Mouse (Mus musculus): ENCODE measurements around the gene Gm44790. TPM values are rescaled to one million over a fixed set of nuclear protein-coding genes. Genes with fewer than 3 reads are reported as not detected.
A peak's percentile ranks its signal among the peaks of the same experiment; 100 is the strongest.
"Not testable (repeated sequence)": the region's sequence is repeated elsewhere in the genome, so short reads cannot be mapped to it uniquely, and the experiment has no call there.

Gene Gm44790
- total RNA-seq (2015; ENCODE audit: low replicate concordance) (not detected in 2 replicates), total RNA-seq (2017; ENCODE audit: low replicate concordance) (not detected in 2 replicates)

DNA sequence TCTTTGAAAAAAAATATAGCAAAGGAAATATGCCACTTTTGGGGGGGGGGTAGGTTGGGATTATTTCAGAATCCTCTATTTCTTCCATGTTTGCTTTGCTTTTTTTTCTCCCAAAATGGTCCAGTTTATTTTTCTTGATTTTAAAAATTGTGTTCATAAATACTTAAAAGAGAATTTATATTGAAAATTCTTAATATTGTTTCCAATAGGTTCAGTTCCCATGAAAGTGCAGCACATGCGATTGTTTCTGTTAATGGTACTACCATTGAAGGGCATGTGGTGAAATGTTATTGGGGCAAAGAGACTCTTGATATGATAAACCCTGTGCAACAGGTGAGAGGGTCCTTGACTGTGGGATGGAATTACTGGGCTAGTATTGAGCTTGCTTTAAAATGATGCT, at the start of gene Gm44790:
Gm44790 (plus strand) TSS at position 301 of the 400 bp plus-strand sequence.
- no peak for ATAC-seq (replicated peaks; ENCODE audit: low FRiP score, poor library complexity, severe bottlenecking)

DNA sequence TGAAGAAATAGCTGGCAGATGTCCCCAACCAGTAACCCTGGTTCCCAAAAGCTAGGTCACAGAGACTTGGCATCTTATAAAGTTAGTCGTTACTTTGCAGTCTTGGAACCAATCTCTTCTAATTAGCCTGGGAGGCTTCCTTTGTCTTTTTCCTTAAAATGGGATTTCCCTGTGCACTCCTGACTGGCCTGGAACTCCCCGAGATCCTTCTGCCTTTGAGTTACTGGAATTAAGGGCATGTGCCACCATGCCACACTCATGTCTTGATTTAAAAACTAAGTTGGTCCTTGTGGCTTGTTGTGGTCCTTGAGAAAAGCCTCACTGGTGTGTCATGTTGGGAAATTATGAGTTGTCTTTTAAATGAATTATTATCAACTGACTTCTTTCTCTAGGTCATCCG, 48.1 kb upstream of the Gm44790 start:
- ATAC-seq (replicated peaks; ENCODE audit: low FRiP score, poor library complexity, severe bottlenecking) = no peak

DNA sequence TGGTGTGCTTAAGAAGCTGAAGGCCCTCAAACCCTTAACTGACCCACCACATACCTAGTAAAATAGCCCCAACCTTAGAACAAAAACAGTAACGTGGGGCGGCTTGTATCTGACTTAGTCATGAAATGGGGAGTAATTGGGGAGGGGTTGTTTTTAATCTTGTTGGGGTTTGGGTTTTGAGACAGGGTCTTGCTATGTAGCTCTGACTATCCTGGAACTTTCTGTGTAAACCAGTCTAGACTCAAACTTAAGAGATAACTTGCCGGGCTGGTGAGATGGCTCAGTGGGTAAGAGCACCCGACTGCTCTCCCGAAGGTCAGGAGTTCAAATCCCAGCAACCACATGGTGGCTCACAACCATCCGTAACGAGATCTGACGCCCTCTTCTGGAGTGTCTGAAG, 46.3 kb upstream of the Gm44790 start:
- ATAC-seq (replicated peaks; ENCODE audit: low FRiP score, poor library complexity, severe bottlenecking) = not testable (repeated sequence)

DNA sequence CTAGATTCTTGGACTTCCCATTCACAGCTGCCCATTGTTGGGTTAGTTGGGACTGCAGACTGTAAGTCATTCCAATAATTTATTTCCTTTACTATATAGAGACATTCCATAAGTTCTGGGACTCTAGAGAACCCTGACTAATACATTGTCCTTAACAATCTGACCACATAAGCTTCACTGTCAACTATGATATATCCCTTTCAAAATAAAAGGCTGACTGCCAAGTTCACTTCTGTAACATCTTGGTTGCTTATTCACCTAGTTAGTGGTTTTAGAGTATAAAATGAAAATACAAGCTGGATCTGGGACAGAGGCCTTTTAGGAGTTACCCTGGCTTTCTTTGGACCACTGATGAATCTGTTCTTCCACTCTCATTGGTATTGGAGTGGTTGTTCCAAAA, 43.9 kb upstream of the Gm44790 start:
- ATAC-seq (replicated peaks; ENCODE audit: low FRiP score, poor library complexity, severe bottlenecking) = no peak

DNA sequence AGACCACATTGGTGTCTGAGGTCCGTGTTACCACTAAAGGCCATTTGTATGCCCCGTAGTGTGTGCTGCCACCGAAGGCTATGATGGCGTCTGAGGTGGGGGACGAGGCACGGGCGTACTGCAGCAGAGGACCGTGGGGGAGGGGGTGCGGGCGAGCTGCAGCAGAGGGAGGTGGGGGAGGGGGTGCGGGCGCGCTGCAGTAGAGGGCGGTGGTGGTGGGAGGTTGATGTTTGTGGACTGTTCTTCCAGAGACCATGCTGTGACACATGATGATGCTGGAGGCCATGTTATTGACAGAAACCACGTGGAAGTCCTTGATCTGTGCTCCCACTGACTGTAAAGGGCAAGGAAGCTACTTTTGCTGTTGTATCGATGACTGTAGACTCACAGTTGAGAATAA, 43.1 kb upstream of the Gm44790 start:
- no peak for ATAC-seq (replicated peaks; ENCODE audit: low FRiP score, poor library complexity, severe bottlenecking)

DNA sequence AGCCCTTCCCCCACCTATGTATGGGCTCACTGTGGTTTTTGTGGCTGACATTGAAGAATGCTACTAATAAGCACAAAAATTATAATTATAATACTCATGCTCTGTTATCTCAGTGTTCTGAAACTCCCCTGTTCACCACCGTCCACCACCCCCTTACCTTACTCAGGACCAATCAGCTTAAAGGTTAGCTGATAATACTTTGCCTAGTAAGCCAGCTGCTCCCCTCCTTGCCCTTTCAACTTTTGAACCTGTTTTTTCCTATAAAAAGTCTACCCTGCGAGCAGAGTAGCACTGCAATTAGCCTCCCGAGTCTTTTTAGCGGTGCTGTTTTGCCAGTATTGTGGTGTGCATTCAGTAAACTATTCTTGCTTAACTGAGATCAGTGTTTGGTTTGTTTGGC, 41.8 kb upstream of the Gm44790 start:
- ATAC-seq (replicated peaks; ENCODE audit: low FRiP score, poor library complexity, severe bottlenecking) = no peak

DNA sequence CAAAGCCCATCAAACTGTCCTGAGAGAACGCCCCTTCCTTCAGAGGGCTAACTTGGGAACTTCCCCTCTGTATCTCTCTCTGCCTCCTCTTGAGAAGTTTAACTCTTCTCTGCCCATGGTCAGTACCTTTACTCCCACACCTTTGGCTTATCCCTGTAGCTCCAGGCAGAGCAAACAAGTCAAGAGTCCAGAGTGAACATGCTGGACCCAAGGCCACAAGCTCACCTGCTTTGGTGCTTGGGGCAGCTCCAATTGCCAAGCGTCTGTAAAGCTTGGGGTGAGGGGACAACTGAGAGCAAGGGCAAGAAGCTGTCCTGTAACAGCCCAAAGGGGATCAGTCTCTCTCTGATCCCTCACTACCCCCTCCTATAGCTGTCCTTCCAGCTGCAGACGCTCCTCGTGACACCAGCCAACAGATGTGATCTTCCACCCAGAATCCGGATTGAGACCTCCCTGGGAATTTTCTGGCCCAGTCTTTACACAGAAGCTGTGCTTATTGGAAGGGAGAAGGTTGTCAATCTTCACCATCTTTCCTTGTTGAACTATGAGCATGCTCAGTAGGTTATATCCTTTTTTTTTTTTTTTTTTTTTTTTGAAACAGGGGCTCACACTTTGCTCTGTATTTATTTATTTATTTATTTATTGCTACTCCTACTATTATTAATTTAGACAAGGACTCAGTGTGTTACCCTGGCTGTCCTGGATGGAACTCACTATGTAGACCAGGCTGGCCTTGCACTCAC, 40.9 kb upstream of the Gm44790 start:
- ATAC-seq (replicated peaks; ENCODE audit: low FRiP score, poor library complexity, severe bottlenecking) = no peak

DNA sequence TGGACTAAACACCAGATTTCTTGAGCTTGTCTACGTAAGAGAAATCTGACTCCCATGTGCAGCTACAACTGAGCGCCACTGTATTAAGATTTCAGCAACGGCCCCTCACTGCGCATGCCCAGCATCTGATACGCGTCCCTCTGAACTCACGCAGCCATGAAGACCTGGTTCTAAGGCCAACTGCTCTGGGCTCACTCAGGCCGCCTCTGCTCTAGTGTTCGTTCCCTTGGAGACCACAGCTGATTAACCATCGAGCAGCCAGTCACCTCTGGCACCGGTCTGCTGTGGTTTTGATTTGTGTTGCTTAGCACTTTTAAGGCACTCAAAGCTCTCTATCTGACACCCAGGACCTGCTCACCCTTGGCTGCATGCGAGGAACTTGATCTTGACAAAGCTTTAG, 39.1 kb upstream of the Gm44790 start:
- no peak for ATAC-seq (replicated peaks; ENCODE audit: low FRiP score, poor library complexity, severe bottlenecking)

DNA sequence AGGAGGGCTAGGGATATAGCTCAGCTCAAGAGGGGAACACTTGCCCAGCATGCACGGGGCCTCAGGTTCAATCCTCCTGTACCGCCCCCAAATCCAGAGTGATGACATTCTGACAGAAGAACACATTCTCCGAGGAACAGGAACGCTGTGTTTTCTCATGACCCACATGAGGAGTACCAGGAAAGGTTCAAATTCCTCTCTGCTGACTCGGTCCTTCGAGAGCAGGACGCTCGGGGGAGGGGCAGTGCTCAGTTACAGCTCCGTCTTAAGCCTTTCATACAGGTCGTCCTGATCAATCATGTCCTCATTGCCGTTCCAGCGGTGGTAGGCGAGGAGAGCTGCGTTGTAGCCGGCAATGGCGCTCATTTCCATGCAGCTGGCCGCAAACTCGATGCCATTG, 38.0 kb upstream of the Gm44790 start:
- ATAC-seq (replicated peaks; ENCODE audit: low FRiP score, poor library complexity, severe bottlenecking) = no peak

DNA sequence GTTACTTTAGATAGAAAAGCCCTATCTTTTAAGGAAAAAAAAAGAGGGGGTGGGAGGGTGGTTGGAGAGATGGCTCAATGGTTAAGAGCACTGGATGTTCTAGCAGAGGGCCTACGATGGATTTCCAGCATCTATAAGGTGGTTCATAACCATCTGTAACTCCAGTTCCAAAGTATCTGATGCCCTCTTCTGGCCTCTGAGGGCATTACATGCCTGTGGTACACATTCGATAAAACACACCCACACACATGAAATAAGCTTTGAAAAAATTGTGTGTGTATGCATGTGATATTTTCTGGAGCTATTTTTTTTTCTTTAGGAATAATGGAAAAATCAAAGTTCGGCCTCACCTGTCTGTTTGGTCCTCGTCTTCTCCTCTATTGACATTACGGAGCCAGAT, 35.1 kb upstream of the Gm44790 start:
- ATAC-seq (replicated peaks; ENCODE audit: low FRiP score, poor library complexity, severe bottlenecking) = no peak

DNA sequence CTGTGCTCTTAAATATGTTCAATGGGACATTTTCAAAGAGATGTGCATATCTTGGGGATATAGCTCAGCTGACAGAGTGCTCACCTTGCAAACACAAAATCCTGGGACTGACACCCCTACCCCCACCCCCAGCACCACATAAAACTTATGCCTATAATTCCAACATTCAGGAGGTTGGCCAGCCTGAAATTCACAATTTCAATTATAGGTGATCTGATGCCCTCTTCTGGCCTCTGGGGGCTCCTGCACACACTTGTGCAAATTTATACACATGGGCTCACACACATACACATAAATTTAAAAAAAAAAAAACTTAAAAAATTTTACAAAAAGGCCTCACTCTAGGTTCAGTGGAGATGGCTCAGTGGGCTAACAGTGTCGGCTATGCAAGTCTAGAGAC, 33.3 kb upstream of the Gm44790 start:
- ATAC-seq (replicated peaks; ENCODE audit: low FRiP score, poor library complexity, severe bottlenecking) = no peak

DNA sequence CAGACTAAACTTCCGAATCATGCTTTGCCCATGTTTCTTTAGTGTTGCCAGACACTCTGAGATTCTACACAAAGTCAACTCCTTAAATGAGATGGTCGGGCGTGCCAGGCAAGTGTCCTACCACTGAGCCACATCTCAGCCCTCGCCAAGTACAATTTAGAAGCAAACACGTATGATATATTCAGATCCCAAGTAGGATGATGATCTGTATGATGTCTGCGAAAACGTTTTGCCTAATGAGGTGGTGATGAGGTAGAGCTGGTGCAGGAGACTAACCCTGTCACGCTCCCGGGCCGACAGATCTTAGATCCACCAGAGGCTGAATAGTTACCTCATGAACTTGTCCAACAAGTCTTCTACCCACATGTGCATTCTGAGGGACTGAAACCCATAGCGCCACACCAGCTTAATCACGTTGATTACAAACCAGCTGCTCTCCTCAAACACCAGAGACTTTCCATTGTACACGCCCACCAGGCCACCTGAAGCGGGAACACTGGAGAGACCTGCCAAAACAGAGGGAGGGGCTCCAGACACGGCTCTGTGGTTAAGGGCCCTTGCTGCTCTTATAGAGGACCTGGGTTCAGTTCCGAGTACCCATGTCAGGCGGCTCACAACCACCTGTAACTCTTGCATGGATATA, 32.3 kb upstream of the Gm44790 start:
- no peak for ATAC-seq (replicated peaks; ENCODE audit: low FRiP score, poor library complexity, severe bottlenecking)

DNA sequence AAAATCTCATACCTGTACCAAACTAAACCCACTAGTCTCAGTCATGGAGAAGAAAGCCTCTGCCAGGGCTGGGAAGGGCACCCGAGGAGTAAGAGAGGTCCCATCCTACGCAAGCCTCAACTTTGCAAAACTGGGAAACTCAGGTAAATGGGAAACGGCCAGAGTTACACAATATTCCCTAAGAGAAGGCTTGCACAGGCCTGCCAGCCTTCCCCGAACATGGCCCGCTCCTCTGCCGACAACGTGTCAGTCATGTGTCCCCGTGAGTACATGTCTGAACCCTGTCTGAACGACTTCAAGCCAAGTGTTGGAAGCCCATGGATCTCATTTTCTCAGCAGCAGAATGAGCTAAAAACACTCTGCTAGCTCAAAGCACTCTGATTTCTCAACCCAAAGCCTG, 31.4 kb upstream of the Gm44790 start:
- ATAC-seq (replicated peaks; ENCODE audit: low FRiP score, poor library complexity, severe bottlenecking) = no peak

DNA sequence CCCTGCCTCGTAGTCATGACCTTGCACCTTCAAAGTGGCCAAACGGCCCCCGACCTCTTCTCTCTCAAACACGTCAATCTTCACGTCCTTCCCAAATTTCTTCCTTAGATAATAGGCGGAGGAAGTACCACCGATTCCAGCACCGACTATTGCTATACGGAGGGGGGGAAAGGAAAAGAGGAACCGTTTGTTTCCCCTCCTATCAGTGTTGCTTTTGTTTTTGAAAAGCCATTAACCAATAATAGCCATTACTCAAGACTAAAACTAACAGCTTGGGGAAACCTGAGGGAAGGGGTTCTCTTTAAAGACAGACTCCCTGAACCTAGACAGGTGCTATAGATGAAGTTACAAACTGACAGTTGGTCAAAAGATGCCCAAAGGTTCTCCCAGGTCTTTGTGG, 30.5 kb upstream of the Gm44790 start:
- ATAC-seq (replicated peaks; ENCODE audit: low FRiP score, poor library complexity, severe bottlenecking) = no peak

DNA sequence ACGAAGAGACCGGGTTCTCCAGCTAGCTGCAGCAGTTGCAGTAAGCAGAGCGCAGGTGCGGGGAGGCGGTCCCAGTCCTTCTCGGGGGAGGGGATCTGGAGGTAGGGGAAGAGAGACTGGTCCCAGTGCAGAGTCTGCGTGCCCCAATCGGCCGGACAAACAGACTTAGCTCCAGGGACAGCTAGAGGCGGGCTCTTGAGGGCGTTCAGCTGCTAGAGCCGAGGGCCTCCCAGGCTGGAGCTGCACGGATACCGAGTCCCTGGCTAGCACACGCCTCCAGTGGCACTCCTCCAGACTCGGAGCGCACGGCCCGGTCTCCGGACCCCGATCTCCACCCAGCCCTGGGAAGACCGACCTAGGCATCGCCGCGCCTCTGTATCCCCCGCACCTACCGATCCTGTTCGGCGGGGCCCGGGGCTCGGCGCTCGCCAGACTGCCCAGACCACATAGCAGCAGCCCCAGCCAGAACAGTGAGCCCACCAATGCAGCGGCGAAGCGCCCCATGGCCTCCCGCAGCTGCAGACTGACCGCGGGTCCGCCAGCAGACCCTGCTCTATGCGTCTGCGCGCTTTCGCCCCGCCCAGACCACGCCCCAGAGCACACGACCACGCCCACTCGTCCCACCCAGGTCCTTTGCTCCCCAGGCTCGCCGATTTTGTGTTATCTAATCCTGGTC, 29.7 kb upstream of the Gm44790 start, which contains the start of gene Pcyox1:
Pcyox1 (minus strand) TSS at position 574 of the 676 bp plus-strand sequence.
- ATAC-seq (replicated peaks; ENCODE audit: low FRiP score, poor library complexity, severe bottlenecking) = peak; percentile 84

DNA sequence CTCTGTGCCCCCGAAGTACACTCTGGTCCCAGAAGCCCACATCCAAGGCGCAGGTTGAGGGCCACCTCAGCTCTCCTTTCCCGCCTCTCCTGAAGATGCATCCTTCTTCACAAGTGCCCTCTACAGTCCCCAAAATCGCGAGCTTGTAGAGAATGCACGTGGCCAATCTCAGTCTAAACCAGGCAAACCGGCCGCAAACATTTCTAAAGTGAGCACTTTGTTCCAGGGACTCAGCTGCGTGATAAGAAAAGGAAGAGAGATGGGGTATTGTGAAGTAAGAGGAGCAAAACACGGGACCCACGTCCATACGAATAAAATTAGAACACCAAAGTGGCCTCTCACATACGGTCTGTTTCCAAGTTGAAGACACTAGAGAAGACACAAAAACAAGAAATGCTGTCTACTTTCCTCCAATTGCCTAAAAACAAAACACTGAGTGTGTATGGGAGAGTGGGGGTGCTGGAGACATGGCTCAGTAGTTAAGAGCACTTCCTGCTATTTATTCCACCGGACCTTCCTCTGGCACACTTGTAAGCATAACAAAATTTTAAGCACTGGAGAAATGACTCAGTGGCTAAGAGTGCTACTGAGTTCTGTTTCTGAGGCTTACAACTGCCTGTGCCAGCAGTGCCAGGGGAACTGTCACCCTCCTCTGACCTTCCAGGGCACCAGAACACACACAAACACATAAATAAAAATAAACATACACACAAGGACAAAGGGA, 29.0 kb upstream of the Gm44790 start:
- ATAC-seq (replicated peaks; ENCODE audit: low FRiP score, poor library complexity, severe bottlenecking) = no peak

DNA sequence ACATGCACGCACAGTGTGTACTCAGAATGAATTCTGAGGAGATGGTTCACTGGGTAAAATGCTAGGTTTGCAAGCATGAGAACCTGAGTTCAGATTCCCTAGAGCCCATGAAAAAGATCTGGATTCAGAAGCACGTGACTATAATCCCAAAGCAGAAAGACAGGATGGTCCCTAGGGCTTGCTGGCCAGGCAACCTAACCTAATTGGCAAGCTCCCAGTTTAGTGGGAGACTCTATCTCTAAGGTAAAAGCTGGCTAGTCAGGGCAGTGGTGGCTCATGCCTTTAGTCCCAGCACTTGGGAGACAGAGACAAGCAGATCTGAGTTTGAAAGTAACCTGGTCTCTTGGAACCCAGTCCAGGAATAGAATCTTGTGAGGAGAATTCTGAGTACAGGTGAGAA, 27.5 kb upstream of the Gm44790 start:
- ATAC-seq (replicated peaks; ENCODE audit: low FRiP score, poor library complexity, severe bottlenecking) = no peak

DNA sequence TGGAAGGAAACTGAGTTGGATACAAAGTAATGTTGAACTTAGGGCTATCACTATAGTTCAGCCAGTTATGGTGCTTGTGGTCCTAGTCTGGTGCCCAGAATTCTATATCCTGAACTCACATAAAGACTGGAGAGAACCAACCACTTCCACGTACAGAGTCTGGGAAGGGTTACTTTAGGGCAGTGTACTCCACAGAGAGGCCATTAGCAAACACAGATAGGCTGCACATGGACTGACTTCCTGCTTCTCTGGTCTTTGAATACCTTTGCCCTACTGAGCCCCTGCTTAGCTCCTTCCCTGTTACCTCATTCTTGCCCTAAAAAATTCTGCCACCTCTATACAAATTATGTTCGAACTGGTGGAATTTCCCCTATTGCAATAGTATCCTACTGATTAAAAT, 26.5 kb upstream of the Gm44790 start:
- no peak for ATAC-seq (replicated peaks; ENCODE audit: low FRiP score, poor library complexity, severe bottlenecking)

DNA sequence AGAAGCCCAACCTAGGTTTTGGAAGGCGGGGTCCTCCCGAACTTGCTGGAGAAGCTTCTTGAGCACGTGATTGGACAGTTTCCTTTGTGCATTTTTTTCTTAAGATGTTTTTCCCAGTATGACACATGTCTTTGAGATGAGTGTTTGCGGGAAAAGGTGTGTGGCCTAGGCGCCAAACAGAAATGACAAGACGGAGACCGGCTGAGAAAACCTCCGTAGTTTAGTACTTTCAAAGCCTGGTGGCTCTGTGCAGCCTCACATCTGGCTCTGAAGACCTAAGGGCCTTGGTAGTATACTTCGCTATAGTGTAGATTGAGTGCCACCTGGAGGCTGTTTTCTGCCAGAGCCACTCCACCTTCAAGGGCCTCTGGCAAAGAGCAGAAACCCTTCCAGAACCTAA, 25.5 kb upstream of the Gm44790 start:
- peak; percentile 36; the same call in 1 of the 2 replicates for ATAC-seq (replicated peaks; ENCODE audit: low FRiP score, poor library complexity, severe bottlenecking)

Measured in erythroblast, adult 5-6 weeks (primary cell).